ENCODE assay signal across 24 mouse cellular contexts in genomic region chr16:92239812-92240211, GRCm38 (mm10). TPM values are rescaled to one million over a fixed set of nuclear protein-coding genes. Genes with fewer than 3 reads are reported as not detected.
DNase-seq lines count a peak whose midpoint lies in the region; ATAC-seq and TF ChIP-seq lines count a peak whose summit lies in the region.
"Had no signal": no experiment of that assay in that cellular context is flagged by ENCODE, and none has a peak within 500 bp of the region (broad histone marks: within the 10 kb centered on the region; RNA-seq: fewer than 3 reads in every experiment).

No protein-coding gene starts in this region.

- peaks cover 4 to 11% of the 10 kb centered on the region in 2 experiments; a peak in 3 of 4 replicates for H3K27me3 ChIP-seq in MEL (ENCODE audit: control insufficient read depth in 1 of 2, insufficient read depth in 2 of 2, low read length in 2 of 2)
- H3K27me3 ChIP-seq in forebrain, embryonic 14.5 days (replicated peaks; ENCODE audit: control insufficient read depth, insufficient read depth, low read length): no peaks in the 10 kb centered on the region
- H3K27me3 ChIP-seq: forebrain, embryonic 13.5 days; hindbrain, embryonic 12.5 days; intestine, embryonic 15.5 days had no signal

- WGBS in forebrain, embryonic 14.5 days: 91% methylated on average over 5 of the region's 5 CpGs

- no peak overlapping the region for H3K4me3 ChIP-seq in MEL (ENCODE audit: control insufficient read depth in 1 of 2, insufficient read depth in 1 of 2, low read depth in 2 of 2, low read length in 2 of 2)
- no peak overlapping the region for H3K4me3 ChIP-seq in forebrain, embryonic 14.5 days (ENCODE audit: low read depth, low read length)
- H3K4me3 ChIP-seq: embryonic facial prominence, embryonic 10.5 days; forebrain, embryonic 13.5 days; heart, embryonic 10.5 days; hindbrain, embryonic 12.5 days; intestine, embryonic 15.5 days had no signal

- no peak for TF ChIP-seq POLR2A in MEL (IDR thresholded peaks at IDR 0.05; ENCODE audit: control insufficient read depth in 1 of 2, insufficient read depth in 1 of 2, low read depth in 1 of 2, low read length in 2 of 2, poor library complexity in 1 of 2)

- peak; percentile 2 for DNase-seq in thymus, postnatal 25 days
- no peak for DNase-seq in thymus, postnatal 36 days
- peak; percentile 72 for DNase-seq in MEL (ENCODE audit: low read depth, low spot score)
- DNase-seq in forebrain, embryonic 14.5 days (ENCODE audit: low spot score): no peak
- DNase-seq in cerebellum, adult 18-20 months: no peak
- DNase-seq: adrenal gland, adult 8-10 months; B cell, adult 2 months; cerebellum, adult 11 months; cerebellum, adult 9-10 months; cerebellum, postnatal 25 days; gastrocnemius, postnatal 36 days; heart, adult 18-20 months; heart, postnatal 10 days; heart, postnatal 4 days had no signal

- no peak overlapping the region for H3K9ac ChIP-seq in MEL (ENCODE audit: control insufficient read depth, low read depth, low read length, poor library complexity, severe bottlenecking)
- no peak overlapping the region for H3K9ac ChIP-seq in forebrain, embryonic 14.5 days (ENCODE audit: low read length)
- H3K9ac ChIP-seq: forebrain, embryonic 13.5 days; hindbrain, embryonic 12.5 days; intestine, embryonic 15.5 days had no signal

- H3K36me3 ChIP-seq in MEL (ENCODE audit: control insufficient read depth in 1 of 2, insufficient read depth in 2 of 2, low read length in 2 of 2): no peaks in the 10 kb centered on the region
- no peaks in the 10 kb centered on the region for H3K36me3 ChIP-seq in forebrain, embryonic 14.5 days (ENCODE audit: control insufficient read depth, insufficient read depth, low read length)
- H3K36me3 ChIP-seq: embryonic facial prominence, embryonic 10.5 days; heart, embryonic 10.5 days; hindbrain, embryonic 12.5 days; intestine, embryonic 15.5 days had no signal

- H3K79me2 ChIP-seq in MEL (ENCODE audit: control insufficient read depth, insufficient read depth, low read length, poor library complexity): no peaks in the 10 kb centered on the region

- H3K4me2 ChIP-seq in forebrain, embryonic 14.5 days (ENCODE audit: low read length): no peak overlapping the region
- H3K4me2 ChIP-seq: forebrain, embryonic 13.5 days; hindbrain, embryonic 12.5 days; intestine, embryonic 15.5 days had no signal

- no peak for TF ChIP-seq CTCF in MEL (IDR thresholded peaks at IDR 0.05 in 2 of 3, conservative IDR thresholded peaks at IDR 0.05 in 1 of 3; ENCODE audit: control insufficient read depth in 1 of 3, insufficient read depth in 1 of 3, low read depth in 2 of 3, low read length in 3 of 3, poor library complexity in 1 of 3, severe bottlenecking in 1 of 3)

- H3K27ac ChIP-seq in MEL (ENCODE audit: control insufficient read depth, low read depth, low read length): no peak overlapping the region
- no peak overlapping the region for H3K27ac ChIP-seq in forebrain, embryonic 14.5 days (ENCODE audit: low read depth, low read length)
- H3K27ac ChIP-seq: embryonic facial prominence, embryonic 10.5 days; forebrain, embryonic 13.5 days; heart, embryonic 10.5 days; hindbrain, embryonic 12.5 days; hindbrain, postnatal 0 days; intestine, embryonic 15.5 days had no signal

- peaks cover 3% of the 10 kb centered on the region in 2 experiments; a peak in 2 of 4 replicates for H3K4me1 ChIP-seq in MEL (ENCODE audit: control insufficient read depth in 1 of 2, insufficient read depth in 2 of 2, low read length in 2 of 2)
- H3K4me1 ChIP-seq in forebrain, embryonic 14.5 days (ENCODE audit: control insufficient read depth, insufficient read depth, low read length): no peaks in the 10 kb centered on the region
- H3K4me1 ChIP-seq: forebrain, embryonic 13.5 days had no signal

- peak; percentile 81 for ATAC-seq in common myeloid progenitor, adult 5-6 weeks (replicated peaks; ENCODE audit: low read depth, poor library complexity, severe bottlenecking)
- ATAC-seq in megakaryocyte progenitor cell, adult 5-6 weeks (replicated peaks; ENCODE audit: poor library complexity): peak; percentile 78
- no peak for ATAC-seq in forebrain, embryonic 14.5 days
- ATAC-seq: CD4-positive, CD25-positive, alpha-beta regulatory T cell, adult 4 months; forebrain, embryonic 13.5 days; hindbrain, postnatal 0 days; intestine, embryonic 15.5 days had no signal

- no peak for TF ChIP-seq RAD21 in MEL (IDR thresholded peaks at IDR 0.05; ENCODE audit: low read depth, low read length)

- peak; percentile 36 to 43; a peak in 3 of 4 replicates for TF ChIP-seq EP300 in MEL (IDR thresholded peaks at IDR 0.05; ENCODE audit: low read depth in 1 of 2, low read length in 2 of 2)

- H3K9me3 ChIP-seq in MEL (replicated peaks; ENCODE audit: insufficient read depth, low read length): no peaks in the 10 kb centered on the region
- no peaks in the 10 kb centered on the region for H3K9me3 ChIP-seq in forebrain, embryonic 14.5 days (replicated peaks; ENCODE audit: control insufficient read depth, low read length)
- H3K9me3 ChIP-seq: embryonic facial prominence, embryonic 10.5 days; forebrain, embryonic 13.5 days; heart, embryonic 10.5 days; hindbrain, embryonic 12.5 days; intestine, embryonic 15.5 days had no signal

TF ChIP-seq in MEL, 35 proteins besides CTCF, POLR2A, EP300 and RAD21:
- TF ChIP-seq MYB (IDR thresholded peaks at IDR 0.05; ENCODE audit: low read depth, low read length) (no peak), USF1 (IDR thresholded peaks at IDR 0.05; ENCODE audit: low read depth, low read length) (no peak), MEF2A (IDR thresholded peaks at IDR 0.05; ENCODE audit: extremely low read depth, insufficient replicate concordance, low read depth, low read length, poor library complexity, severe bottlenecking) (no peak), SIN3A (IDR thresholded peaks at IDR 0.05; ENCODE audit: low read length) (peak; percentile 53), E2F4 (IDR thresholded peaks at IDR 0.05; ENCODE audit: borderline replicate concordance, low read depth, low read length) (no peak), GABPA (IDR thresholded peaks at IDR 0.05; ENCODE audit: low read depth, low read length) (no peak), MXI1 (IDR thresholded peaks at IDR 0.05; ENCODE audit: low read depth, low read length) (no peak), MAFK (IDR thresholded peaks at IDR 0.05; ENCODE audit: borderline replicate concordance, low read depth, low read length) (no peak), ZNF384 (IDR thresholded peaks at IDR 0.05; ENCODE audit: low read depth, low read length) (no peak), TCF12 (IDR thresholded peaks at IDR 0.05; ENCODE audit: low read depth, low read length) (peak; percentile 58), GATA1 (IDR thresholded peaks at IDR 0.05; ENCODE audit: low read depth, low read length) (peak; percentile 80), ZKSCAN1 (IDR thresholded peaks at IDR 0.05; ENCODE audit: low read depth, low read length) (no peak), RCOR1 (IDR thresholded peaks at IDR 0.05; ENCODE audit: low read depth, low read length) (peak; percentile 48), MYC (IDR thresholded peaks at IDR 0.05; ENCODE audit: low read depth, low read length) (no peak), MAZ (IDR thresholded peaks at IDR 0.05; ENCODE audit: low read depth, low read length) (no peak), UBTF (IDR thresholded peaks at IDR 0.05; ENCODE audit: borderline replicate concordance, insufficient read depth, low read depth, low read length) (0 out of 2 replicates have a peak, but pooled peaks have one; percentile 14), POLR2AphosphoS5 (IDR thresholded peaks at IDR 0.05; ENCODE audit: borderline replicate concordance, low read depth, low read length) (no peak), HCFC1 (IDR thresholded peaks at IDR 0.05; ENCODE audit: low read depth, low read length) (0 out of 2 replicates have a peak, but pooled peaks have one; percentile 33), CHD1 (IDR thresholded peaks at IDR 0.05; ENCODE audit: low read depth, low read length) (no peak), MAX (IDR thresholded peaks at IDR 0.05; ENCODE audit: low read length) (no peak), KAT2A (conservative IDR thresholded peaks at IDR 0.05; ENCODE audit: low read depth, low read length) (no peak), CHD2 (IDR thresholded peaks at IDR 0.05; ENCODE audit: low read length) (no peak), JUND (IDR thresholded peaks at IDR 0.05; ENCODE audit: low read depth, low read length) (no peak), NRF1 (IDR thresholded peaks at IDR 0.05; ENCODE audit: insufficient read depth, low read depth, low read length, poor library complexity, severe bottlenecking) (no peak), BHLHE40 (IDR thresholded peaks at IDR 0.05; ENCODE audit: borderline replicate concordance, low read depth, low read length) (no peak), SMC3 (IDR thresholded peaks at IDR 0.05; ENCODE audit: low read depth, low read length) (no peak), TAL1 (IDR thresholded peaks at IDR 0.05; ENCODE audit: low read length) (peak; percentile 56), ZC3H11A (IDR thresholded peaks at IDR 0.05; ENCODE audit: low read depth, low read length) (no peak), TBP (IDR thresholded peaks at IDR 0.05; ENCODE audit: low read depth, low read length) (peak; percentile 32; the same call in 1 of the 2 replicates), NELFE (IDR thresholded peaks at IDR 0.05; ENCODE audit: low read depth, low read length) (no peak), USF2 (IDR thresholded peaks at IDR 0.05; ENCODE audit: borderline replicate concordance in 1 of 2, insufficient read depth in 1 of 2, low read depth in 1 of 2, low read length in 2 of 2) (no peak), ETS1 (IDR thresholded peaks at IDR 0.05; ENCODE audit: low read depth, low read length) (peak; percentile 90), POLR2AphosphoS2 (IDR thresholded peaks at IDR 0.05; ENCODE audit: low read length) (no peak), ZMIZ1 (IDR thresholded peaks at IDR 0.05; ENCODE audit: low read depth, low read length) (no peak), ELF1 (IDR thresholded peaks at IDR 0.05; ENCODE audit: low read depth, low read length) (no peak)
TF ChIP-seq in MEL: peak in this region for 9.

RNA-seq across cellular contexts. Expression of gene Kcne2, which starts 52.4 kb away (rescaled TPM):
- not detected in 2 replicates for total RNA-seq in MEL (2012; rRNA removed)
- polyA plus RNA-seq in MEL (2012; ENCODE audit: insufficient read depth in 1 of 2, insufficient read length in 2 of 2, low read depth in 1 of 2, low replicate concordance in 2 of 2, missing spikeins in 1 of 2): under 1 TPM in 1 of 2 experiments, not detected in 1; 0.06 TPM
- total RNA-seq in common myeloid progenitor, adult 5-6 weeks (2017): not detected in 2 replicates
- total RNA-seq in megakaryocyte progenitor cell, adult 5-6 weeks (2015): not detected in 2 replicates
- not detected in 2 replicates for total RNA-seq in megakaryocyte progenitor cell, adult 5-6 weeks (2017)
- 17.6 and 19.4 TPM in 2 replicates for polyA plus RNA-seq in forebrain, embryonic 14.5 days (2014; fragmentation: Nextera tagmentation; extraction: Ambion mirVana)
- total RNA-seq: adrenal gland, adult 8-10 months; gastrocnemius, adult 8-10 months; gastrocnemius, postnatal 36 days; heart, adult 18-20 months; heart, postnatal 10 days had no signal
- polyA plus RNA-seq: CD4-positive, CD25-positive, alpha-beta regulatory T cell, adult 4 months; intestine, embryonic 15.5 days had no signal

Comparison
In these comparisons a context has a peak if more than half of its experiments do, and no peak if none do; other contexts are left out.
1. DNase-seq: peak in thymus, postnatal 25 days (single experiment) and MEL (single experiment); none in thymus, postnatal 36 days (0 of 2), forebrain, embryonic 14.5 days (single experiment) and cerebellum, adult 18-20 months (0 of 2).